Mouse (Mus musculus): Measurements from ENCODE around the gene Cd200r1.

GRCm38 (mm10) chr16:44757700-44758099 is 7.8 kb upstream of the Cd200r1 start:
- TF ChIP-seq POLR2A (IDR thresholded peaks at IDR 0.05; ENCODE audit: control insufficient read depth, low read depth, low read length) (no peak), CTCF (IDR thresholded peaks at IDR 0.05; ENCODE audit: control insufficient read depth, insufficient read depth, insufficient replicate concordance, low read depth, low read length) (no peak)
